Mouse (Mus musculus) 3134 (cell line): Measurements from ENCODE around the gene Ano2.

Experiments
- DNase-seq: peaks from one replicate; pipeline ENCODE4 v3.0.0-alpha.2; 2011; ENCODE audit warnings: low spot score; ENCODE audit not compliant: insufficient read length; ENCODE audit errors: extremely low read depth

Gene Ano2

DNA sequence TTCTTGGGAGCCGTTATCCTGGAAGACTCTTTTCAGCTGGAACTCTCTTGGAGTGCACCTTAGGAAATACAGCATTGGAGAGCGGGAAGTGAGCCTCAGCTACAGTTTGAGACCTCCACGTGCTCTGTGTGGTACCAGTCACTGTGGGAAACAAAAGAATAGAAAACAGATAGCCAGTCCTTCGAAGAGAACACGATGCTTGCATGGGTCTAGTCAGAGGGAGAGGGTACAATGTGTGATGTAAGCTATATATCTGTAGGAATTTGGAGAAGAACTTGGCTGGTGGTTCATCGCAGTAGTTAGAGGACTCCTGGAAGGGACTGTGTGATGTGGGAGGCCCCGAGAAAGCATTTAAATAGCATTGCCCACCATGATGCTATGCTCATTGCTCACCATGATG lies 189.1 kb downstream of the Ano2 start:
- no peak for DNase-seq

DNA sequence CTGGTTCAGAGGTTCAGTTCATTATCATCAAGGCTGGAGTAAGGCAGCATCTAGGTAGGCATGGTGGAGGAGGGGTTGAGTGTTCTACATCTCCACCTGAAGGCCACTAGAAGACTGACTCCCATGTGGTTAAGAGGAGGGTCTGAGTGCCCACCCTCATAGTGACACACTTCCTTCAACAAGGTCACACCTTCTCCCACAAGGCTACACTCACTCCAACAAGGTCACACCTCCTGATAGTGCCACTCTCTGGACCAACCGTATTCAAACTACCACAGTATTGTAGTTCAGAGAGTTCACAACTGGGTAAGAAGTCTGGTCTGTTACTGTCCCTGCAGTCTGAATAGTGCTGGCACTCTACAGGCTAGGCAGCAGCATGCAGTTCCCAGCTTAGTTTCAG lies 198.4 kb downstream of the Ano2 start:
- DNase-seq = no peak

DNA sequence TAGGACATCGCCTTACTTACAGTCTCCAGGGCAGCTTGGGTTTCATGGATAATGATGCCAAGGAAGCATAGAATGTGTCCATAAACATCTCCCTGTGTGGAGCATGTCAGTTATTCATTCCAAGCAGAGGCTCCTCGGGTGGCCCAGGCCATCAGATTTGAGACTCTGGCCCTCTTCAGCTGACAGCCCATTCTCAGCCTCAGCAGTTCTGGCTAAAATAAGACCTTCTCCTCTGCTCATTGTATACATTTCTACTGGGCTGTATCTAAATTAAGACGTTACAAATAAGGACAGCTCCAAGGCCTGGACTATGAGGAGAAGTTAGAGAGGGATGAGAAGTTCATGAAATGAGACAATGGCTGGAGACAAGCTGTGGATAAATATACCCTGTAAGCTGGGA lies 204.1 kb downstream of the Ano2 start:
- DNase-seq = no peak

DNA sequence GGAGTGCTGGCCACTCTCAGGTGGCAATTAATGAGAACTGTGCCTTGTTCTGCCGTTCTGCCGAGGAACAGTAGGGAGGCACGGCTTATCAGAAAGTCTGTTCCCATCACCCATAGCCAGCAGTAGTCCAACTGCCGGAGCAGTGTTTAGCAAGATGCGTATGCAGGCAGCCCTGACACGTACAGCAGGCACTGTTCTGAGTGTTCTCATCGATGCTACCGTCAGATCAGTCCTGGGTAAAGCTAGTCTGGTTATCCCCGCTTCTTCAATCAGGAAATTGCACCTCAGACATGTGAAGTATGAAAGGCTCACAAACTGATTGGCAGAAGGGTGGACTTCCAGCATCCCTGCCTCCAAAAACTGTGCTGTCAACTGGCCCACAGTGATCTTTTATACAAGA lies 224.2 kb downstream of the Ano2 start:
- no peak for DNase-seq

DNA sequence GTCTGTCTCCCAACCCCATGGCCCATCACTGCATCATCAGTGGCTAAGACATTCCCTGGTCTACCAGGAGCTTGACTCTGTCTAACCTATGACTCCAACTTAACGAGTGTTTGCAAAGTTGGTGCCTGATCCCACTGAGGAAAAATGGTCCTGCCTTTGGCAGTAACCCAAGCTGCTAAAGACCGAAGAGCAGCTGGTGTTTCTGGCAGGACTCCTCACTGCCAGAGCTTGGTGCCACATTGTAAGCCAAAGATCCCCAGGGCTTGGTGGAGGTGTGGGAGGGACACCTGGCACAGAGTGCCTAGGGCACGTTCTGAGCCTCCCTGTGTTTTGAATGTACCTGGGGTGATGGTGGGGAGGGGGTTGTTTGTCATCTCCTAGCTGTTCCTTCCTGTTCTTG lies 232.5 kb downstream of the Ano2 start:
- DNase-seq = no peak

DNA sequence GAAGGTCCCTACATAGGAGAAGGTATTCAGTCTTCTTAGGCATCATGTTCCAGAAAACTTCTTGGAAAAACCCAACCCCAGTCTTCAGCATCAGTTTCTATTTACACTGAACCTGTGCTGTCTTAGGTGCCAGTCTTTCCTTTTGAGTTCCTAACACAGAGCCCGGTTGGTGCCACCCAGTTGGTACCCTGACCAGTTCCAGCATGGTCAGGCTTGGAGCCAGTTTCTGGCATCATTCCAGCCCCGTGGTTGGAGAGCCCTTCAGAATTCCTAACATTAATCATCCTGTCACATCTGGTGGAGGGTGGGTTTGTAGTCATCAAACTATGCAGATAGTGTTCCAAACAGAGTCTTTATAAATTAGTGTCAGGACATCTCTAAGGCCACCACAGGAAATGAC lies 234.8 kb downstream of the Ano2 start:
- peak; percentile 3 for DNase-seq

DNA sequence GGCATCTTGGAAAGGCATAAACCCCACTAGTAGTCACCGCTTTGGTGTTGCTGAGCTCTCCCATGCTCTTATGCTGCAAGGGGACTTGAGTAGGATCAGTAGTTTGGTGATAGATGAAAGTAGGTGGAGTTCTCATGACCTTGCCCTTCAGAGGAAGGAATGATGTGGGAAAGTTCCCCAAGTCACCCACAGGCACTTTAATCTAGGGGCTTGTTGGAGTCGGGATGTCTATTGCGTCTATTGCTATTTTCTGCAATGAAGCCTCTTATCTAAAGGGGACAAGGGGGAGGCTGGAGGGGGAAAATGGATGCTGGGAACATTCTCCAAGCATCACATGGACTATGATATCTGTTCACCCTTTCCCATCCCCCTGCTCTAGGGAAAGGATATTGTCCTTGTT lies 235.6 kb downstream of the Ano2 start:
- no peak for DNase-seq

DNA sequence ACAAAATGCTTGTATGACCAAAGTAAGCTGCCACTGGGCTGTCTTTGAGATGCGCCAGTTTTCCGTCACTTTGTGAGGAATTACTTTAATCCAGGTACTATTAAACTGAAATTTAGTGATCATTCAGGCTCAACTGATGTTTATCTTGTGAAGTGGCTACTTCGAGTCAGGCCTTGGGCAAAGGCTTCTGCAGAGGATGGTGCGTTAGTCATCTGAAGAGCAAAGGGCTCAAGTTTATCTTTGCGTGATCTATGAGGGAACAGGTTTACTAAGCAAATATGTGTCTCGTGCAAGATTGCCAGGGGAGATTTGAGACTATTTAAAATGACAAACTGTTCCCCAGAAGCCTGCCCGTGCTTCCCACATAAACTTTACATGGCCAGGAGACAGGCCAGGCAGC lies 241.7 kb downstream of the Ano2 start:
- DNase-seq = no peak

DNA sequence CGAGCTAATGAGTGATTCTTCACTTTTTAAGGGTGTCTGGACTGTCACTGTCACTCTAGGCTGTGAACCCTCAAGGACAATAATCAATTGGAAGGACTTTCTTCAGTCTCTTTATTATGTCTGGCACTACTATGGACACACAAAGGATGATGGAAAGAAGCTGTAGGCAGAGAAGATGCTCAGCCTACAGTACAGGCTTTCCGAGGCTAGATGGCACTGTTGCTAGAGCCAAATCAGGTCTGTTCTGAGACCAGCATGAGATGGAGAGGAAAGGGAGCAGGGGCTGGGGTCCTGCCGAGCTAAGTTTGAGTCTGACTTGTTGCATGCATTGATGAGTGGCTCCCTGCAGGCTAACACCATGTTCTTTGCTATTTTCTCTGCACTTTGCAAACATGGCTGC lies 264.7 kb downstream of the Ano2 start:
- no peak for DNase-seq

DNA sequence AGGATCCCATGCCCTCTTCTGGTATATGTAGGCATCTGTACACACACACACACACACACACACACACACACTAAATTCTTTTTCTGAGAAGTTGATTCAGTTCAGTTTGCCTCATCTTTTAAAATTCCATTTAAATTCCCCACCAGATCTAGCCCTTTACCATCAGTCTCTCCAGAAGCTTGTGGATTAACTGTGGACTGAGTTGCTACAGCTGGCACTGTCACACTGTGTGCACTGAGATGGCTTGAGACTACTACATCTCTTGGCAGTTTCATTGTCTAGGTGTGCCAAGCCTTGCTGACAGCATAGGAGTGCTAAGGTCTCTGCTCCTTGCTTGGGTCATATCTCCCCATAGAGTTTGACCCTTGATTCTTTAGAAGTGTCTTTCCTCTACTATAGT lies 283.3 kb downstream of the Ano2 start:
- no peak for DNase-seq

DNA sequence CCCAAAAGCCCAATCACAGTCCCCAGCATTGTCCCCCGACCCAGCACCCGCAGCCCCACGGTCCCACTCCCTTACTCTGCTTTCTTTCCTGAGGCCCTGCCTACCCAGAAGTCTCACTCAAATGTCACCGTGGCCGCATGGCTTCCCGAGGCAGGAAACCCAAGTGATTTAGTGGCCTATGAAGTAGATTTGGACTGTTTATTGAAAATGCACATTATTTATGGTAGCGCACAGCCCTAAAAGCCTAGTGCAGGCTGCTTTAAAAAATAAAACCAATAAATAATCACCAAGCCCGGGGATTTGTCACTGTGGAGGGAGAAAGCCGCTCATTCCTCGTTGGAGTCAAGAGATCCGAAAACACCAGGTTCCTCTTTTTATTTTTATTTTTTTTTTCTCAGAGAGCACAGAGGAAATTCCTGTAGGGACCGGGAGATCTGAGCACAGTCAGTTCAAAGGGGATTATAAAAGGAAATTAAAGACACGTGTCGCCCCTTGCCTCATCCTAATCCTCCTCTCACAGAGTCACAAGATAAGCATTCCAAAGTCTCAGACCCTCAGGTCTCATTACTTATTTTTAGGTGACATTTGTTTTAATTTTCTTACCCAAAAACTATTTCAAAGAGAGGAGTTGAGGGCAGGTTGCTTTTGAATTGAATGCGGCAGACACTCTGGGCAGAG lies 285.7 kb downstream of the Ano2 start:
- DNase-seq = no peak

DNA sequence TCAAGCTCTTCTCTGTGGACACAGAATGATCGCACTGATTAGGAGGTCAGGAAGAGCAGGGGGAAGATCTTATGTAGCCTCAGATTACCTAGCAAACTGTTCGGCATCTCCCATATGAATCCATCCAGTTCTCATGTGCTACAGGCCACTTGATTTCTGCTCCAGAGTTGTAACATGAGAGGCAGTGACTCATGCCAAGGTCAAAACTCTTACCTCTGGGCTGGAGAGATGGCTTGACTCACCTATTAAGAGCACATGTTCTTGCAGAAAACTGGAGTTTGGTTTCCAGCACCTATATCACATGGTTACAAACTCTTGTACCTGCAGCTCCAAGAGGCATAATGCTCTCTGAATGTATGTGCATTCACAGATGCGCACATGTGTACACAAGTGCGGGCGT lies 289.4 kb downstream of the Ano2 start:
- DNase-seq = no peak

DNA sequence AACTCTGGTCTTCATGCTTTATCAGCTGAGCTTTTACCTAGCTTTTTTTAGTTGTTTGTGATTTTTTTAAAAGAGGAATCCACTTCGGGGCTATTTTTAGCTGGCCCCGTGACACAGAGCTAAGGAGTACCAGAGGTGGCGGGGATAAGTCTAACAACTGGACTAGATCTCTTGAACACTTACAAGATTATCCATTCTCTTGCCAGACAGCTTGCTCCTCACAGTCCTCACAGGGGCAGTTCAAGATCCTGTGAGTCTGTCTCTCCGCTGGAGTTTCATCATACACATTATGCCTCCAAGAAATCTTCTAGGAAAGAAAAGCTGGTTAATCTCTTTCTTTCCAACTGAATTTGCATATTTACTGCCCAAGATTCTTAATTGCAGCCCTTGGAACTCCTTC lies 293.8 kb downstream of the Ano2 start:
- no peak for DNase-seq

DNA sequence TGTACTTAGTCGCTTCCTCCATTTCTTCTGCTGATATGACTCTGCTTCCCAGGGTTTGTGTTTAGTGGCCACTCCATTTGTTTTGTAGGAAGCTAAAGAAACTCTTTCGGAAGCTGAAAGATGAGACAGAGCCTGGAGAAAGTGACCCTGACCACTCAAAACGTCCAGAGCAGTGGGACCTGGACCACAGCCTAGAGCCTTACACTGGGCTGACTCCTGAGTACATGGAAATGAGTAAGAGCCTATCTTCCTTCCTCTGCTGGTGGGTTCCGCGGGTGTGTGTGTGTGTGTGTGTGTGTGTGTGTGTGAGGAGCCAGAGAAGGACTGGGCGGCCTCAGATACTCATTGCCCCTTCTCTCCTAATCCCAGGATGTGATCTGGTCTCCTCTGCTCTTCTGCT lies 302.5 kb downstream of the Ano2 start:
- no peak for DNase-seq

DNA sequence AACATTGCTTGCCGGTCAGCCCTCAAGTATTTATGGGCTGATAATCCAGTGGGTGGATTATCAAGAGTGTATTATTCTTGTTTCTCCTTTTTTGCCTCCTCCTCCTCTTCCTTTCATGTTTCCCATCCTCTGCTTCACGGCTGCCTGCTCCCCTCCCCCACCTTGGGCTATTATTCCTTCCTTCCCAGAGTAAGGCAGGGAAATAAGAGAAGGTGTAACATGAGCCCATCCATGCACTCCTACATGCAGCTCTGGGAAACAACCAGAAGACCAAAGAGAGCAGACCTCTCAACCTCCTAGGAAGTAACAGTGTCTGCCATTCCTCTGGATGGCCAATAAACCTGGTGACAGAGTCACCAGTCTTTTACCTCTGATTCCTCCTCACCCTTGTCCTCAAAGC lies 311.6 kb downstream of the Ano2 start:
- no peak for DNase-seq

DNA sequence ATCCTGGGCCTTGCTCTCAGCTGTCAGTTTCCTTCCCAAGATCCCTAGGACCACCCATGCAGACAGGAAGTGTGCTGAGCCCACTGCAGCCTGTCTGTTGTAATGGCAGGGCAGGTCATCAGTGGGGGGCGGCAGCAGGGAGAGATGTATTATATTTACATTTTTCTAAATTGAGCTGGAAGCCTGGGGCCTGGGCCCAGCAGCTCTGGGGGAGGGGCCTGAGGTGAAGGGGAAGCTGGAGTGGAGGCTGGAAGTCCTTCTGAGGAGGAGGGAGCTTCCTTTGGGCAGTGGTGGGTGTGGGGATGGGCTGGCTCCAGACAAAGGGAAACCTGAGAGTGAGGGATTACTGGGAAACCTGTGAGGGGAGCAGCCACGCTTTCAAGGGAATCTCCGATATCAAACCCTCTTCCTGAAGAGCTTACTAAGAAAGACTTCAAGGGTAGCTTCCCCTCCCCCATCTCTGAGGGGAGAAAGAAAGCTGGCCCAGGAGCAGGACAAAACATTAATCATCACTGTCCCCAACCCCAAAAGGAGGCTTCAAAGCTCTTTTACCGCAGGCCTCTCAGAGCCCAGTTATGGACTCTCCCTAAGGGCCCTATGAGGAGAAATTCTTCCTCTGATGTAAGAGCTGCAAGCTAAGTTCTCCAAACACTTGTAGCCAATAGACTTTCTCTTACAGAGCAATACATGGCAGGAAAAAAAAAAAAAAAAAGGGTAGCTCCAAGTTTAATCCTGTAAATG lies 313.0 kb downstream of the Ano2 start:
- DNase-seq = no peak

DNA sequence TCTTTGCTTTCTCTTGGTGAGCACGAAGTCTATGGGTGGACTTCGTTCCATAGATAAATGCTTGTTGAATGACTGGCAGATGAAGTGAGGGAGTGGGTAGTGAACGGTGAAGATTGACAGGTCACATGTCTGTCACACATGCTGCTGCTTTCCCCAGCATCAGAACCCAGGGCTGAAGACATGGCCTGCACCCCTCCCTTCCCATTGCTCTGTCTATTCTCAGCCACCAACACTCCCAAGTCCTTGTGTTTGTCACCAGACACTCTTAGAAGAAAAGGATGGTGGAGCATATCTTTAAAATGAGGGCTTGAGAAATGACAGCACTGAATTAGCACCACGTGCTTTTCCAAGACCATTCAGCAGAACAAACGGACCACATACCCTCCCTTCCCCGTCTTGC lies 316.4 kb downstream of the Ano2 start:
- DNase-seq = no peak

DNA sequence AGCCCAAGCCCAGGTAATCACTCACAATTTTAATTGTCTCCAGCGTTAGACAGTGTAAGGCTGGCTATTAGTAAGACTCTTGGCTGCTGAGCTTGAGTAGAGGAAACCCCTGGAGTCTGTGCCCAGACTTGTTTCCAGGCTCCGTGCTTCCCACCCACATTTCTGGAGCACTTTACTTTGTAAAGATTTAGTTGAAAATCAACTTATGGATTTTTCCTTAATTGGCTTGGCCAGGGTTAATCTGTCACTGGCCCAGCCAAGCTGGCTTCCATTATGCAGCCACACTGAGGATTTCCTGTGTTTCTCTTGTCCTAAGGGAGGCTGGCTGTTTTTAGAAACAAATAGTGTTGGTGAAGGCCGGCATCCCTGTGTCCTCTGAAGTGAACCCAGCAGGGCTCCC lies 318.9 kb downstream of the Ano2 start:
- DNase-seq = no peak

DNA sequence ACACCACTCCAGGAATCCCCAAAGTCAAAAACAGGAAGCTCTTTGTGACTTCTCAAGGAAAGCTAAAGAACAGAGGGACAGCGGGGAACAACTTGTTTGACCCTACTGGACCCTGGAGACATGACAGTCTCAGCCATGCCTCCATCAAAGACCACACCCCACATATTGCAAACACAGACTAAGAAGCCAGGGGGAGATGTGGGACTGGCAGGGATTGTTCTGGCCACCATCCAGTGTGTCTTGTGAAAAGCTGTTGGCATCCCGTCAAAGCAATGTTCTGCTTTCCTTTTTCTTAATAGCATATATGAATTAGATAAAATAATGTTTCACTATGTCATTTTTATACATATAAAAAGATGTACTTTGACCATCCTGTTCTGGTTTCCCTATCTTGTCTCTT lies 326.8 kb downstream of the Ano2 start:
- no peak for DNase-seq

DNA sequence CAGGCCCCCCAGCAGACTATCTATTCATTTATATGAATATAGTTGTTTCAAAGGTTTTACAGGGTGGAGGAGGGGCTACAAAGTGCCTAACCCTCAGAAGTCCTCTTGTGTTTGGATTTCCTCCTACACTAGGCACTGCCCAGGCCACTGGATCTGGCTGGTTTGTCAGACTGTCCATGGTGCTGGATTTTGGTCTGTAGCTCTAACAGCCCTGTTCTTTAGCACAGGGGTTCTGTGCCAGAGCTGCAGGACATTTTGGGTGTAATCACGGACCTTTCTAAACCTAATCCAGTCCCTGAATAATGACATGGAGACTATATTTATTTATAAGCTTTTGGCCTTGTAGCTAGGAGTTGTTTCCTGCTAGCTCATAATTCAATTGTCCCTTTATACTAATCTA lies 328.2 kb downstream of the Ano2 start:
- DNase-seq = no peak

DNA sequence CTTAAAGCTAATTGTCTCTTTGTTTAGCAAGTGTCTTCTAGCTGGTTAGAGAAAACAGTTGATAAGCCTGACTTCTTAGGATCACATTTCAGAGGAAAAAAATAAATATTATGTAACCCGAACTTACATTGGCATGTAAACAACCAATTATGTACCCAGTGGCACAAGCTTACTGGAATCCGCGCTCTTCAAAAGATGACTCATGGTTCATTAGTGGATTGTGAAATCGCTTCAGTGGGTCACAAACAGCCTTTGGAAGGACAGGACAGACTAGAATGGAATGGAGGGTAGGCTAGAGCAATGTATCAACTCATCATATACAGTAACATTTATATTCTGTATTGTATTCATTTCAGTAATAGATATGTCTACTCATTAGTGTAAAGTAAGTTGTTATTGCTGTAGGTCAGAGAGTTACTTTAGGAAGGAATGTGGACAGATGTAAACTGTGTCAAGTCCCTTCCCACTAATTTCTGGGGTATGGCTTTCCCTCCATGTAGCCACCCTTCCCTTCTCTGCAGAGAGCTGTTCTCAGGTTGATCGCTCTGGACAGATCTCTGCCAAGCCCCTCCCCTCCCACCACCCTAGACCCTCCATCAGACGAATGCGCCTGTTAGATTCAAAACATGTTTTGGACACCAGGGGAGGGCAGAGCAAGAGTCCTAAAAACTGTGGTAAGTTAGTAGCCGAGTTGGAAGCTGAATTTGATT lies 343.6 kb downstream of the Ano2 start:
- DNase-seq = no peak

DNA sequence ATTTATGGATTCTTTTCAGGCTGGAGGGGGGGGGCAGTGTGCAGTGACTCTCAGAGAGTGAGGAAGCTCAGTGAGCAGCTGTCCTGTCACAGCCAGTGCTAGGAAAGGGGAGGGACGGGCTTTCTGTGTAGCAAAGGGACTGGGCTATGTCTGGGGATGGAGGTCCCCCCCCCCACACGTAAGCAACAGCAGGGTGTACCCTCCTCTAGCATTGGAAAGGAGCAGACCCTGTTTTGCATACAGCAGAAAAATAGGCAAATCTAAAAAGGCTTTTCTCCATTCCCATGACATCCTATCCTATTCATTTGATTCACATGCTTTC lies 344.1 kb downstream of the Ano2 start:
- DNase-seq = no peak
